Mouse (Mus musculus): ENCODE measurements around the gene Rsph1.

DNA sequence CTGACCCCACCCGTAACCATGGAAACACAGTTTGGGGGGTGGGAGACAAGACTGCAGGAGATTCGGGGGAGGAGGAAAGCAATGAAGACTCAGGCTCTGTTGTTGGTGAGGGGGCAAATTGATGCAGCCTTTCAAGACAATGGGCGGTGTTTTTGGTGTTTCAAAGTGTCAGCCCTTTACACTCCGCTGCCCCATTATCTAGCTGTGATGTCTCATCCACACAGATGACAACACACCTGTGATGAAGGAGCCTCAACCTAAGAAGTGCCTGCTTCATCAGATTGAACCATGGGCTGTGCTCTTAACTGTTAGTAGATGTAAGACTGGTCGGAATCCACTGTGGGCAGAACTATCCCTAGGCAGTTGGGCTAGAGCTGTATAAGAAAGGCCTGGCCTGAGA is 13.4 kb downstream of the Rsph1 start:
- TF ChIP-seq EP300 (IDR thresholded peaks at IDR 0.05; ENCODE audit: low read depth) (no peak), CTCF (IDR thresholded peaks at IDR 0.05; ENCODE audit: low read depth) (no peak)
